Mouse (Mus musculus): Measurements from ENCODE around the gene Sh3gl2.

The Sh3gl2 gene

GRCm38 (mm10) chr4:85205071-85205635, at the start of gene Sh3gl2:
Sh3gl2 (plus strand) TSS chr4:85205126.
- peak in 1 of 2 experiments; percentile 57 for DNase-seq (ENCODE audit: low spot score in 2 of 2)

- no peak for DNase-seq (ENCODE audit: low spot score in 2 of 2)
Observed at GRCm38 (mm10) chr4:85161156-85161555, 43.8 kb upstream of the Sh3gl2 start.

DNA sequence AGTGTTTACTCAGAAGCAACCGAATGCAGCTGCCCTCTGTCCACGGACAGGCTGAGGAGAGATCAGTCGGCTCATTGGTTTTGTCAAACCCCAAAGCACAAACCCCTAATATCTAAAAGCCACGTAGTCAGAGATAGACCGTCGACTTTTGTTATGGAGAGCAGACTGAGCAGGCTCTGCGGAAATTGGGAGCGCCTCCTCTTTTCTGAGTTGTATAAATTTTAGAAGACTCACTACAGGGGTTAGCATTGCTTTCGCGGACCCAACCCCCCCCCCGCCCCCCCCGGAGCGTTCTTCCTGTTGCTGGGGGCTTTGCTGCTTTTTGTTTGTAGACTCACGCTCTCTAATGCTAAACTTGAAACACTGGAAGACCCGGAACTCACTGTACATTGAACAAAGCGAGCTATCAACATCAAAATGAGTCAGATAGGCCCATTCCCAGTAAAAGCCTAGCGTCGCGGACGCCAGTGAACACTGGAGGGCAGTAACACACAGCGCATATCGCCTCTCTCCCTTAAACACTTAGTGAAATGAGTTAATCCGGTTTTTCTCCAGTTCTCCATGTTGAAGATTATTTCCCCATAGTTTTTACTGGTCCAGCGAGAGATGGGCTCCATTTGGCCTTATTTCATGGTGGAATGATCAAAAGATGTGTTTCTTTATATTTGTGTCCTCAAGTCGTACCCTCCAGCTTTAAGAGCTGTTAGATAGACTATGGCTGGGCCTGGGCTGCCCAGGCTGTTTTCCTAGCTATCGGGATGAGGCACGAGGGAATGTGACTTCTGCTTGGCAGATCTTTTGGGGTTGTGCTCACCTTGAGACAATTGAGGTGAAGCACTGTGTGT, 42.2 kb upstream of the Sh3gl2 start:
- DNase-seq (ENCODE audit: low spot score in 2 of 2): no peak

DNA sequence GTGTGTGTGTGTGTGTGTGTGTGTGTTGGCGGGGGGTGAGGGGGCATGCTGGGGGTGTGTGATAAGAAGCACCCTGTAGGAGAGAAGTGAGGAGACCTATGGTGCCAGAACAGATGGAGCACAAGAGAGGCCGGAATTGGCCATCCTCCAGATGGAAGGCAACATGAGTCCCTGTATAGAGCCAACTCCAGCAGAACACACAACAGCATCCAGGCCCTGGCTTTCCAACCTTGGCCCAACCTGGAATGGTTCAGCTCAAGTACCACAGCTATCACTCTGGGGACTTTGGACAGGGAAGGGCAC, 41.7 kb upstream of the Sh3gl2 start:
- DNase-seq (ENCODE audit: low spot score in 2 of 2): no peak

- DNase-seq (ENCODE audit: low spot score in 2 of 2): no peak
Observed at GRCm38 (mm10) chr4:85168001-85168400, 36.9 kb upstream of the Sh3gl2 start.

DNA sequence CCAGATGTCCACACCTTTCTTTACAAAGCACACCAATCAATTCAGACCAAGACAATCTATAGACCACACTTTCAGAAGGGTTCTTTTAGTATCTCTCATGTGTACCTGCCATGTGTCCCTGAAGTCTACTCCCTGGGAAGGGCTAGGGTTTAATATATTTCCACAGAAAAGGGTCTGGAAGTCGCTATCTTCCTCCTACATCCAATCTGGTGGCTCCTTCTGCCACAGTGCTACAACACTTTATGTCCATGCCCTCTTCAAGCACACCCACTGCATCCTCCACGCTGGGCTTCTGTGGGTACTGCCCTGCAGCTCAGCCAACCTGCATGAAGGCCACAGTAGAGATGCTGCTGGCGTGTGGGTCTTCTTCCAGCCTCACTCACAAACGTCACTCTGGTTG, 29.5 kb upstream of the Sh3gl2 start:
- DNase-seq (ENCODE audit: low spot score in 2 of 2): no peak

- no peak for DNase-seq (ENCODE audit: low spot score in 2 of 2)
Observed at GRCm38 (mm10) chr4:85178394-85179051, 26.4 kb upstream of the Sh3gl2 start.

GRCm38 (mm10) chr4:85186011-85186410, 18.9 kb upstream of the Sh3gl2 start:
- no peak for DNase-seq (ENCODE audit: low spot score in 2 of 2)

DNA sequence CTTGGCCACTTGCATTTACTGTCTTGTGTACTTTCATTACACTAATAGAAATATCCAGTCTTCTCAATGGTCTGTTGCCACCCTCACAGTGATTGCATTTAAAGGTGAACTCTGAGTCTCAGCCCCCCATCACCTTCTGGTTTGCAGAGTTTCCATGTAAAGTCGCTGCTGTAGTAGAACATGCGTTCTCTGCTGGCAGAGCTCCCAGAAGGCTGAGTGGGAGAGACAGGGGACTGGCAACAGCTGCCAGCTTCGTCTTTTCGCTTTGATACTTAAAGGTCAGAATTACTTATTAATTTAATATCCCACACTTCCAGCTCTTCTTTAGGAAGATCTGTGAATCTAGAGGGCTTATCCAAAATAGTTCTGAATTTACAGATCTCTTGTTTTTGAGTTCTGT, 8.7 kb upstream of the Sh3gl2 start:
- DNase-seq (ENCODE audit: low spot score in 2 of 2): no peak

DNA sequence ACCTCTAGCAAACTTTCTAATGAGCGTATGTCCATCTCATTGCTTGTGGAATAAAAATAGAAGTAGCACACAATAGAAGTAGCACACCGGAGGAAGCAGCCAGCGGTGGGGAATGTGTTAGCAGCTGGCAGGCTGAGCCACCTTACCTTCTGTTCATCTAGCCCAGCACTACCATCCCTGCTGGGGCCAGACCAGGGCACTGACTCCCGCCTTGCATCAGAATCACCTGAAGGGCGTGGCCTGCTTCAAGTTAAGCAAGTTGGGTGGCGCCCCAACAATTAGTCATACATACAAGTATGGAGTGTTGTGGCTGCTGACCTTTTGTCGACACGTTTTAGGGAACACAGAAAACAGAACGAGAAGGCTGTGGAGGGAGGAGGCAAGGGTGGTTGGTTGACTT, 6.5 kb upstream of the Sh3gl2 start:
- no peak for DNase-seq (ENCODE audit: low spot score in 2 of 2)

DNA sequence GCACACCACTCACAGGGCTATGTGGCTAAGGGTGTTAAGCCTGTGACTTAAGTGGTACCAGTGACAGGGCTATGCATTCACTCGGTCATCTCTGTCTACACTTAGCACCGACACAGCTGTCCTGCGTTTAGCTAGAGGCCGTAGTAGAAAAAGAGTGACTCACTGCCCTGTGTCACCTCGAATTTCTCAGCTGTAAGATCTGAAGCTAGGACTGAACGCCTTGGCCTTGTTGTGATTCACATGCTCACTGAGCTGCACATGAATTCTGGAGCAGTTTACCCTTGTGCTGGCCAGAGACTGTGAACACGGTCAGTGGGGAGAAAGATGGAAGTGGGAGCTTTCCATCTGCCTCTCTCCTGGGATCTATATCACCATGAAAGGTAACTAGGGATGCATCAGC, 2.3 kb upstream of the Sh3gl2 start:
- DNase-seq (ENCODE audit: low spot score in 2 of 2): no peak

GRCm38 (mm10) chr4:85205636-85206211, 798 bp downstream of the Sh3gl2 start:
- DNase-seq (ENCODE audit: low spot score in 2 of 2): no peak

DNA sequence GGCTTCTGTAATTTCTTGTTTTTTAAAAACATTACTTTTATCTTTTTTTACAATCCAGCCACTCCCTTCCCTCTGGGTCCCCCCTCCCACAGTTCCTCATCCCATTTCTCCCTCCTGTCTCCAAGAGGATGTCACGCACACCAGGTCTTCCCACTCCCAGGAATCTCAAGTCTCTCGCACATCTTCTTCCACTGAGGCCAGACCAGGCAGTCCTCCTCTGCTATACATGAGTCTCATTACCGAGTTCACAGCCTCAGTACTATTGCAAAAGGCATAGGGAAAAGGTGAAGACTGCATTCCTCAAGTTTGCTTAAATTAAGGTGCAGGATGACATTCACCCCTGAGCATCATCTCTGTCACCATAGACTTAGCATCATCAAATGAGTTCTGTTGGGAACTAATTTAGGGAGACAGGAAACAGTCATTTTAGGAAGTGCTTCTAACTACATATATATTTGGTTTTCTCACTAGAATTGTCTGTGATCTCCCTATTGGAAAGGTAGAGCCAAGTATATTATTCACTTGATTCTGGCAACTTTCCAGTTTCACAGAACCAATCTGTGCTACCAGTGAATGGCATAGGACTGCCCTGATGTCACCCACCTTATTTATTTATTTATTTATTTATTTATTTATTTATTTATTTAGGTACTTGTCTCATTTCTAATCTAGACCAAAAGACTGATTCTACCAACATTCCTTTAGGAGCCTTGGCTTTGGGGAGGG, 1.9 kb downstream of the Sh3gl2 start:
- no peak for DNase-seq (ENCODE audit: low spot score in 2 of 2)

DNA sequence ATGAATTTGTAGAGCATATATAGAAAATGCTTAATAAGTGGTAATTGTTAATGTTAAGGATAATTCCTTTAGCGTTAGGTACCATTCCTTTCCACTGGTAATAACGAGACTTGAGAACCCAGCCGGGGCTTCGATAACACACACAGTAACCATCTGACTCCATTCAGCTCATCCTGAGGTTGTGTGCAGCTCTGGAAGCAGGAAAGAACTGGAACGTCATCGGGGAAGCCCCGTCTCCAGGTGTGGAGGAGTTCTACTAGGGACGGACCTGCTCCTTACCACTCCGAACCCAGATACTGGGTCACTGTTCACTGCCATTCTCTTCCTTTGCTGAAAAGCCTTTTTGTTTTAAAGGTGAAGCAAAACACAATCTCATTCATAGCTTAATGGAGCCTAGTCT, 2.6 kb downstream of the Sh3gl2 start:
- DNase-seq (ENCODE audit: low spot score in 2 of 2): no peak

- no peak for DNase-seq (ENCODE audit: low spot score in 2 of 2)
Observed at GRCm38 (mm10) chr4:85208531-85208930, 3.6 kb downstream of the Sh3gl2 start.

GRCm38 (mm10) chr4:85210953-85211352, 6.0 kb downstream of the Sh3gl2 start:
- DNase-seq (ENCODE audit: low spot score in 2 of 2): no peak

- DNase-seq (ENCODE audit: low spot score in 2 of 2): no peak
Observed at GRCm38 (mm10) chr4:85217003-85217402, 12.1 kb downstream of the Sh3gl2 start.

- DNase-seq (ENCODE audit: low spot score in 2 of 2): no peak
Observed at GRCm38 (mm10) chr4:85222716-85223115, 17.8 kb downstream of the Sh3gl2 start.

- DNase-seq (ENCODE audit: low spot score in 2 of 2): no peak
Observed at GRCm38 (mm10) chr4:85226731-85227130, 21.8 kb downstream of the Sh3gl2 start.

GRCm38 (mm10) chr4:85227664-85228588, 23.0 kb downstream of the Sh3gl2 start:
- no peak for DNase-seq (ENCODE audit: low spot score in 2 of 2)

DNA sequence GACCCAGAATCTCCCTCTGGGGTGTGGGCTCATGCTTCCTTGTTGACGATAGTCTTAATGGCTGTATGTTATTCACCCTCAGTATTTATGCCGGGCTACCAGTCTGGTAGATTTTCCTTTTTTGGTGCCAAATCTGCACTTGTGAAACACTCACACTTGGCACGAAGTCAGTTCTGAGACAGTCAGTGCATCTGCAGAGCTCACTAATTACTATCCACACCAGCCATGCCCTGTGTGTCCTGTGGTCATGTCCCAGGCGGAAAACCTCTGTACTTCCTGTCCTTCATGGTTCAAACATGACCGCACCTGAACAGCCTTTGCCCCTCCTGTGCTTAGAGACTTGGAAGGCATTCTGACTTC, 23.6 kb downstream of the Sh3gl2 start:
- no peak for DNase-seq (ENCODE audit: low spot score in 2 of 2)
